Mouse (Mus musculus) G1E (cell line): ENCODE measurements around the gene Cdh12.

Experiments used
- CTCF ChIP-seq: IDR thresholded peaks from 2 replicates; pipeline ENCODE4 v1.5.1; 2012; ENCODE audit warnings: low read depth, low read length, inconsistent platforms, mixed read lengths
- POLR2AphosphoS5 ChIP-seq: IDR thresholded peaks from 2 replicates; pipeline ENCODE4 v1.6.1; 2012; ENCODE audit warnings: low read depth, low read length, inconsistent platforms; ENCODE audit not compliant: insufficient replicate concordance

DNA sequence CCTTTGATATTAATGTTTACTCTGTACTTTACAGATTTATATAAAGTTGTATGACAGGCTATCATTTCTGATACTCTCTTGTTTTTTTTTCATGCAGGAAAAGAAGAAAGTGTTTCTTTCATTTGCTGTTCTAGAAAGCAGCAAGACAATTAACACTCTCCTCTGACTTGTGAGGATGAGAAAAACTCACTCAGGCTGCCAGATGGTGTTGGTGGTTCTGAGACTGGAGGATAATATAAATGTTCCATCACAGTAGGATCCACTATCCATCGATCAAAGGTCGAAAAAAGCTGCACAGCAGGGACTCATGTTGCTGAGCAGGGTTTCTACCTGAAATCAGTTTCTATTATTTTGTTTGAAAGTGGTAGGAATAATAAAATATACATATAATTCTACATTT, 185.5 kb downstream of the Cdh12 start:
- no peak for TF ChIP-seq CTCF
- no peak for TF ChIP-seq POLR2AphosphoS5
